Mouse (Mus musculus) MN1 (cell line): ENCODE results near the gene Eif4a1.
"Not testable (repeated sequence)": the region's sequence is repeated elsewhere in the genome, so short reads cannot be mapped to it uniquely, and the experiment has no call there.

ENCODE experiments used
- DNase-seq: peaks from one replicate; pipeline ENCODE4 v3.0.0-alpha.2; 2016; ENCODE audit warnings: low spot score

Gene Eif4a1

DNA sequence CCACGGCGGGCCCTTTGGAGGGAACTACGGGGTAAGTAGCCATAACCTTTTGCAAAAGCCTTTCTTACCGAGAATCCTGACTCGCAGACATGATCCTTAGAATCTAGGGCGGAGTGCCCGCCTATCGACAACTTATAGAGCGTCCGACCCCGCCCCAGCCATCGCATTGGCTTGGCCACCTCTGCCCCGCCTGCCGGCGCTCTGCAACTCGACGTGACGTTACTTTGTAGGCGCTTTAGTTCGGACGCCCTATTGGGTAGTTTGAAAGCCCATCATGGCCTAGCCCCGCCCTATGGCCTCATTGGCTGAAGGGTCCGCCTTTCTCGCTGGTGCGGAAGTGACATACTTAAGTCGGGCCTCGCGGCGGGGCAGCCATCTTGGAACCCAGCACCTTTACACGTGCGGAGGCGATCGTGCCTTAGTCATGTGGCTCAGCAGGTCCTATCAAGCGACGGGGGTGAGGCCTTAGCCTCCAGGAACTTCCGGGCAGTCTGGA lies at the start of gene Eif4a1:
Gene Eif4a1 (minus strand): TSS at position 213 of the 496 bp plus-strand sequence.
- peak; percentile 99 for DNase-seq

DNA sequence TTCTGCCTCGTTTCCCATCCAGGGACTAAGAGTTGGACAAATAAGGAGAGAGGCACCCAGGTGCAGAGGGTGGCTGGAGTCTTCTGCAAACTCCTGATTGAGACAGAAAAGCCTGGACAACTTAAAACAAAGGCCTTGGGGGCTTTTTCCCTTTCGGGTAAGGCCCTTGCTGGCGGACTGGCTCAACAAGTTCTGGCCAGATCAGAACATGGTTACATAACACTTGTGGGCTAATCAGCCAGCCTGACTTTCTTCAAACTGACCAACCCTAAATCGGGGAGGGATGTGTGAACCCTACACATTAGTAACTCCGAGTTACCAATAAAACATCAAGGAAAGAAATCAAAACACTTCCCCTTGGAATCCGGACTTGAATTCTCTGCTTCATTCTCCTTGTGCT lies 48.6 kb upstream of the Eif4a1 start:
- DNase-seq = no peak

DNA sequence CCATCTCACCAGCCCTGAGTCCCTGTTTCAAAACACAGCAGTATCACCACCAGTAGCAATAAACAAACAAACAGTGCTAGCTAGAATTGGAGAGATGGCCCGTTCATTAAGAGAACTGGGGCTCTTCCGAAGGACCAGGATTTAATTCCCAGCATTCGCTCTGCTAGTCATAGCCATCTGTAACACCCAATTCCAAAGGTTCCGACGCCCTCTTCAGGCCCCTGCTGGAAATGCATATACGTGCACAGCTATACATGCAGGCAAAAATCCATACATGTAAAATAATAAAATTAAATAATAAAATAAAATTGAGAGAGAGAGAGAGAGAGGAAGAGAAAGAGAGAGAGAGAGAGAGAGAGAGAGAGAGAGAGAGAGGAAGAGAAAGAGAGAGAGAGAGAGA lies 47.2 kb upstream of the Eif4a1 start:
- DNase-seq = no peak

DNA sequence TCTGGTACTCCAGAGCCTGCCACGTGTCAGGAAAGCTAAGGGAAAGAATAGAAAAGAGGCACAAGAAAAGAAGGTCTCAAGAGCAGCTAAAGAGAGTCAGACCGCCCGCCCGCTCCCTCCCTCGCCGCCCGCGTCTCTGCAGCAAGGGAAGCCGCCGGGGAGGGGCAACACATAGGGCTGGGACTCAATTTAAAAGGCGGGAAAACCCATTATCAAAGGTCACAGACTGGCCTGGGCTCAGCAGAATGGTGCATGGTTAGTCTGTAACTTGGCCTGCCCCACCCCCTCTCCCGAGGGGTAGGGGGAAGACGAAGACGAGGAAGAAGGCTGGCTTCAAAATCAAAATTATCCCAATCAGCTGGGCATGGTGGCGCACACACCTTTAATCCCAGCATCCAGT lies 46.4 kb upstream of the Eif4a1 start:
- DNase-seq = no peak

DNA sequence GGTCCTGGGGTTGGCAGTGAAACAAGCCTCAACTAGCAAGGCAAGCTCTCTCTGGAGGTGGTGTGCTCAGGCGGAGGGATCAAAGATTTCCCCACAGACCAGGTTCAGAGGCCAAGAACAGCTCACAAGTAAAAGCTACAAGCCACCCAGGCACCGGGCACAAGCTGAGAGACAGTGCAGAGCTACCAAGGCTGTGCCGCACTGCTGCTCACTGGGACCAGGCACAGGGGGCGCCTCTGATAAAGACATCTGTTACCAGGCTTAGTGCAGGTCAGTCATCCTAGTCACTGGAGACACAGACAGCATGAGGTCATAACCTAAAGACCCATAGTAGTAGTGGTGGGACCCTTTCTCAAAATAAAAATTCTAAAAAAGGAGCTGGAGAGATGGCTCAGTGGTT lies 44.7 kb upstream of the Eif4a1 start:
- DNase-seq = no peak

DNA sequence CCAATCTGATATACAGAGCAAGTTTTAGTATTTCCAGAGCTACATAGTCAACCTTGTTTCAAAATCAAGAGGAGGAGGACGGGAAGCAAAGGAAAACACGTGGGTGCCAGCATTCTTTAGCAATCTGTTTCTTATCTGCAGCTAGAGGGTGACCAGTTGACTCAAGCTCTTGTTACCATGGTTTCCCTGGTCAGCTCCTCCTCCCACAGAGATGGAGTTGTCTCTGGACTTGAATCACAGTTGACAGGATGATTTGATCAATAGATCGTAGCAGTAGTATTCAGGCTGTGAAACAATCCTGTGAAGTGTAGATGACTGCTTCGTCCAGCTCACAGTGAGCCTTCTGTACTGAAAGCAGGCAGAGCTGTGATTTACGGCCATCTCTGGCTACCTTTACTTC lies 43.7 kb upstream of the Eif4a1 start:
- peak; percentile 37 for DNase-seq

DNA sequence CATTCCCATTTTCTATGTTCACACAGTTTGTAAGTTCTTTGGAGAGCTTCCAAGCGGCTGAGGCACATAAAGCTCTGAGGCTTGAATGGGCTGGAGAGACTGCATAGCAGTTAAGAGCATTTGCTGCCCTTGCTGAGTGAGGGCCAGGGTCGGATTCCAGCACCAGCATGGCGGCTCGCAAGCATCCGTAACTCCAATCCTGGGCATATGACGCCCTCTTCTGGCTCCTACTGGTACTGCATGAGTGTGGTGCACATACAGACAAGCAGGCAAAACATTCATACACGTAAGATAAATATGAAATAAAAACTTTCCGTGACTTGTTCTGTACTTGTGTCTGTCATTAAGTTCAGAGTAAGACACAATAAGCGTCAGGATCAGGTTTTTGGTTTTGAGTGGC lies 43.3 kb upstream of the Eif4a1 start:
- peak; percentile 16 for DNase-seq

DNA sequence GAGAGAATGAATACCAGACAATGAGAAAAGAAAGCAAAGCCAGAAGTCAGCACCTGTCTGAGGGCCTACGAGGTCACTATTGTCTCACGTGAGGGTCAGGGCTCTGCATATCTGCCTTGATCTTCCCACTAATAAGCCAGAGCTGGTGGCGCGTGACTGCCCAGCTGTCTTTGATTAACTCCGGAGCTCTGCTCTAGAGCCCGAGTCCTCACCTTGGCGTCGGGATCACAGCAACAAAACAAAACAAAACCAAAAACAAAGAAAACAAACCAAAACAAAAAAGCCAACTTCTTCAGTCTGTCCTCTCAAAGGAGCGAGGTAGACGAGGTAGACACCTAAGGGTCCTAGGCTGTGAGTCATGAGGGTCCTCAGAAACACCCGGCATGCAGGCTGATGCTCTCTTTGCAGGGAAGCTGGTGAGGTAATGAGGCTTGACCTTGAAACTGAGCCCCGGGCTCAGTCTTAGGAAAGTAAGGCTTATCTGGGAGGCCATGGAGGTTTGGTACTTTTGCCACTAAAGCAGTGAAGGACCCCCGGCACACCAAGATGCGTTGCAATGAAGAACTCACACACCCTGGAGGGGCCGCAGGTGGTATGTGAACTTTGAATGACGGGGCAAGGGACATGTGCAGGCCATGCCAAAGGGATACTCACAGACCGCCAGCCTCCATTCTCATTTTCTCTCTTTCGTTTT lies 42.6 kb upstream of the Eif4a1 start:
- DNase-seq = peak; percentile 75

DNA sequence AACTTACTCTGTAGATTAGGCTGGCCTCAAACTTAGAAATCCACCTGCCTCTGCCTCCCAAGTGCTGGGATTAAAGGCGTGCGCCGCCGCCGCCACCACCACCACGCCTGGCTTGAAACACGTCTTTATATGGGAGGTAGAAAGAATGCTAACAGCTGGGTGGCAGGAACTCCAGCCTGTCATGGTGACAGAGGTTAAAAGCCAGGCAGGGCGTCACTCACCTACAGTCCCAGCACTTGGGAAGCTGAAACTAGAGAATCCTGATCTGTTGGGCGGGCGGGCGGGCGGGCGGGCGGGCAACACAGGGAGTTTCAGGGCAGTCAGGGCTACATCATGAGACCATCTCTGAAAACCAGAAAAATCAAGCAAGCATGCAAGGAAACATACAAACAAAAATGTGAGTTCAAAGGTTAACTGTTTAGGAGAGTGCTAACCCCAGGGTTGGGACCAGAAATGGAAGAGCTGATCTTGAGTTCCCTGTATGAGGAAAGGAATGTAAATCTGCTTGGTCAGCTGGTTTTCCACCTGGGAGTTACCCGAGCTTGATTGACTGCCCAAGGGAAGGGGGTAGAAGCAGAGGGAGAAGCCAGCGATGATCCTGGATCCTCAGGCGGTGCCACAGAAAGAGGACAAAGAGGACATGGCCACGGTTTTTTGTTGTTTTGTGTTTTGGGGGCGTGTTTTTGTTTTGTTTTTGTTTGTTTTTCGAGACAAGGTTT lies 40.9 kb upstream of the Eif4a1 start:
- DNase-seq = no peak

DNA sequence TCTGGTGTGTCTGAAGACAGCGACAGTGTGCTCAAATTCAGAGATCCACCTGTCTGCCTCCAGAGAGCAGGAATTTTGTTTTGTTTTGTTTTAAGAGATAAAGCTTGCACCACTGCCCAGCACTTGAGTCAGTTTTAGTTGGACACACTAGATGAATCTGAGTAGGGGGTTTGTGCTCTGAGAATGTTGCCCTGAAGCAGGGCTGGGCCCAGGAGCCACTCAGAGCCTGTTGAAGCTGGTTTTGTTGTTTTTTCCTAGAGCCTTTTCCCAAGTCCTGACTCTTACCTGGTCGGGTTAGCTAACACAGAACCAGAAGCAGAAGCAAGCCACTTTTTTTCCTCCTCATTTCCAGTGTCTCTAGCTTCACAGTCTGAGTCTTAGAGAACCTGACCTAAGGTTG lies 38.9 kb upstream of the Eif4a1 start:
- DNase-seq = no peak

DNA sequence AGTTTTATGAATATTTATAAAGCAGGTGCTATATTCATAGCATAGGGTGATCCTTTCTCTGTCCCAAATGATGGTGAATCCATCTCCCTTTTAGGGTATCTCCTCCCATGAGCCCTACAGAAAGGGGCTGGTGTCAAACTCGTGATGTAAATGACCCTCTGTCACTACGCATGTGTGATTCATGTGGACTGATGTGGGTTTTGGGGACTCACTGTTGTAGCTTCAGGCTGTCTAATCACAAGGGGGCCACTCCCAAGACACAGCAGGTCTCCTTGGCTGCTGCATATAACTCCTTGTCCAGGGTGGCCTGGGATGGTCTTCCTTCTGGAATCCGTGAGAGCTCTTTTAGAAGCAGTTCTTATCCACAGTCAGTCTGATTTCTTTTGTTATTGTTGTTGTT lies 38.2 kb upstream of the Eif4a1 start:
- DNase-seq = no peak

DNA sequence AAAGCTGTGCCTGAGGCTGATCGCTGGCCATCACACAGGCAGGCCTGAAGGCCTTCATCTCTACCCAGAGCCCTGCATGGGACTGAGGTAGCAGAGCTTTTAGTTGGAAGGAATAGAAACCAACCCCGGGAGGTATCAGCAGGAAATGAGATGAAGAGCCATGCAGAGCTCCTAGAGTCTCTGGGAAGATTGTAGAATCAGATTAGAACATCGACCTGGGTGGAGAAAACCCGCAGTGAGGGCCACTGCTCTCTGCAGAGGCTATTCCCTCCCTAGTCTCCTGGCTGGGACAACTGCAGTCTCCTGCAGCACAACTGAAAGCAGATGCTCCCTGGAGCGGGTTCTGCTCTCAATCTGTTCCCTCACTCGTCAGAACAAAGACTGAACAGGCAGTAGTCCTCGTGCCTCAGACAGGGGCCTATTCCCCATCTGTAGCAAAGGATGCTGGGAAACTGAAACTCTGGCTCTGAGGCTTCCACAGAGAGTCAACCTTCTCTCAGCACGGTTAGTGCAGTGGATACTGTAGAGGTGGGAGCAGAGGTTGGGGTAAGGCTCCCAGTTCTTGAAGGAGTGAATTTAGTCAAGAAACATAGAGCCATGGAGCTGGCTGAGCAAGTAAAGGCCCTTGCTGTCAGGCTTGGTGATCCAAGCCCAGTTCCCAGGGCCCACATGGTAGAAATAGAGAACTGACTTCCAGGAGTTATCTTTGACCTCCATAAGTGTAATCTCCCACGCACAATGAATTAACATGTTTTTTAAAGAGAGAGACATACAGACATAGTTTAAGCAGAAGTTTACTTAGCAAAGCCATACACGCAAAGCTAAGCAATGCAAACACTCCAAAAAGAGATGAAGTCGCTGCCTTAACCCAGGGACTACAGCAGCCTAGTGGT lies 37.6 kb upstream of the Eif4a1 start:
- peak; percentile 18 for DNase-seq

DNA sequence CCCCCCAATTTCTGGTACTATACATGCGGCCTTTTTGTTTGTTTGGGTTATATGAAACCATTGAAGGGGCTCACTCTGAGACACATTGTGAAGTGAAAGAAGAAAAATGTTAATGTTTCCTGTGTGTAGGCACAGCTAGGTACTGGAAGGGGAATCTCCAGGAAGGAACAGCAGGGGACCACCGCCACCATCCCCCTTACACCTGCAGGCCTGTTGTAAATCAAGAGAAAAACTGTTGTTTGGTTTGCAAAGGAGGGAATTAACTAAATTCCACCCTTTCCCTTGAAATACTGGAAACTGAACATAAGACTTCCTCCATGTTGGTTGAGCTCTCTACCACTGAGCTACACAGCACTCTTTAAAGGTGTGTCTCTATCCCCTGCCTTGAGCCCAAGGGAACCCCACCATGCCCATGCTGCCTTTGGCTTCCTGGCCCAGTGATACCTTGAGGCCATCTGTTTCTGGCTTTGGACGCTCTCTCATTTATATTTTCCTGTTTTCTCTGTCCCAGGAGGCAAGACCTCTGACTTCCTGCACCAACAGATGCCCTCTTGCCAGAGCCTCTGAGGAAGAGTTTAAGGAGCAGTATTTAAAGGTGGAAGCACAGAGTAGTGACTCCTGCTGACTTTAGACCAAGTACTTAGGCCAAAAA lies 36.5 kb upstream of the Eif4a1 start:
- DNase-seq = no peak

DNA sequence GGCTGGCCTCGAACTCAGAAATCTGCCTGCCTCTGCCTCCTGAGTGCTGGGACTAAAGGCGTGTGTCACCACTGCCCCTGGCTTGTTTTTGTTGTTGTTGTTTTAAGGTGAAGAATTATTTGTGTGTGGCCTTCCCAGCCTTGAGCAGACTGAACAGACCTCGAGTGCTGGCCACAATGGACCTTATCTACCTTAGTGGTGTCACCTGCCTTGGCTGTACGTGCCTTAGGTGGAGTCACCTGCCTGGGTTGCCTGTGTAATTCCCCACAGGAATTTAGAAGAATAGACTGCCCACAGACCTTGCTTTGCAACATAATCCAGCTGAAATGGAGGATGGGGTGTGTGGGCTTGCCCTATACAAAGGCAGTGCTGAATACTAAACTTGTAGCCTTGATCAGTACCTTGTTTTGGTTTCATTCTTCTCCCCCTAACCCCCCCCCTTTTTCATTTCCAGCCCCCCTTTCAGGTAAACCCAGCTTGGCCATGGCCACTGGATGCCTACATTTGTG lies 35.7 kb upstream of the Eif4a1 start:
- no peak for DNase-seq

DNA sequence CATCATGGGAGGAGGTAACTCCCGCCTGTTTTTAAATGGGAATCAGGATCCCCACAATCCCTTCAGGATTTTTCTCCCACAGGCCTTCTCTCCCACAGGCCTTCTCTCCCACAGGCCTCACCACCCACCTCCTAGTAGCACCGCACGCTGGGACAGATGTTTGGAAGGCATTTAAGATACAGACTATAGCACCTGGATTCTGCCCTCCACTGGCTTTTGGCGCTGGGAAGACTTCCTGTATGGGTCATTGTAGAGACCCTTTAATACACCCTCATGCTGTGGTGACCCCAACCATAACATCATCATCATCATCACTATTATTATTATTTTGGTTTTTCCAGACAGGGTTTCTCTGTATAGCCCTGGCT lies 35.2 kb upstream of the Eif4a1 start:
- DNase-seq = no peak

DNA sequence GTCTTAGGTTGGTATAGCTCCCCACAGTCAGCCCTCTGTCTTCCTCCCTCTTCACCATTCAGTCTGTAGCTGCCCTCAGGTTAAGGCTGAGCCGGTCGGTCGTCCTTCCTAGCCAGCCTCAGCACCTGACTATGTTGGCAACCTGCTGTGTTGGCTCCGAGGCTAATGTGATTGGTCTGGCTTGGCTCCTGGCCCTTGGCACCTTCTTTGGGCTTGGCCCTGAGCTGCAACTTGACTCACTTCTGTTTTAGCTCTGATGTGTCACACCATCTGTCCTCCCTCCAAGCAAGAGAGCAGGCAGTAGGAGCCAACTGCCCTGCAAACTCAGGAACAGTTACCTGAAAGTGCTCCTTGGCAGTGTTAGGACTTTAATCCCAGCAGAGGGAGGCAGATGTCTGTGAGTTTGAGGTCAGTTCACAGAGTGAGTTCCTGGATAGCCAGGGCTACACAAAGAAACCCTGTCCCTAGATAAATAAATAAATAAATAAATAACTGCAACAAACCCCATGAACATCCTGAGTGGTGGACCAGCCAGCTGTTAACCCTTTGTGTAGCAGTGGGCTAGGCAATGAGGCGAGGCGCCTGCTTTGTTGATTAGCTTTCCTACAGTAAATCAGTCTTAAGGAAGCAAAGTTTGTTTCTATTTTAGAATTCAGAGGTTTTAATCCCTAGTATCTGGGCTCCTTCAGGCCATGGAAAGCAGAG lies 34.7 kb upstream of the Eif4a1 start:
- peak; percentile 60 for DNase-seq

DNA sequence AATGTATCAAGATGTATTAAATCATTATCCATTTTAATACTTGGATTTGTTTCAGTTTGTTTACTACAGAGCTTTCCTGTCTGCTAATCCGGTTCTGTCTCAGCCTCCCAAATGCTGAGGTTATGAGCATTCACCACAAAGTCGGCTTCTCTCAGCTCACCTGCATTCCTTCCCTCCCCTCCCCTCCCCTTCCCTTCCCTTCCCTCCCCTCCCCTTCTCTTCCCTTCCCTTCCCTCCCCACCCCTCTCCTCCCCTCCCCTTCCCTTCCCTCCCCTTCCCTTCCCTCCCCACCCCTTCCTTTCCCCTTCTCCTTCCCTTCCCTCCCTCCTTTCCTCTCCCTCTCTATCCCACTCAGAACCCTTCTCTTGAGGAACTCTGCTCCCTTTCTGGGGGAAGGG lies 32.4 kb upstream of the Eif4a1 start:
- no peak for DNase-seq

DNA sequence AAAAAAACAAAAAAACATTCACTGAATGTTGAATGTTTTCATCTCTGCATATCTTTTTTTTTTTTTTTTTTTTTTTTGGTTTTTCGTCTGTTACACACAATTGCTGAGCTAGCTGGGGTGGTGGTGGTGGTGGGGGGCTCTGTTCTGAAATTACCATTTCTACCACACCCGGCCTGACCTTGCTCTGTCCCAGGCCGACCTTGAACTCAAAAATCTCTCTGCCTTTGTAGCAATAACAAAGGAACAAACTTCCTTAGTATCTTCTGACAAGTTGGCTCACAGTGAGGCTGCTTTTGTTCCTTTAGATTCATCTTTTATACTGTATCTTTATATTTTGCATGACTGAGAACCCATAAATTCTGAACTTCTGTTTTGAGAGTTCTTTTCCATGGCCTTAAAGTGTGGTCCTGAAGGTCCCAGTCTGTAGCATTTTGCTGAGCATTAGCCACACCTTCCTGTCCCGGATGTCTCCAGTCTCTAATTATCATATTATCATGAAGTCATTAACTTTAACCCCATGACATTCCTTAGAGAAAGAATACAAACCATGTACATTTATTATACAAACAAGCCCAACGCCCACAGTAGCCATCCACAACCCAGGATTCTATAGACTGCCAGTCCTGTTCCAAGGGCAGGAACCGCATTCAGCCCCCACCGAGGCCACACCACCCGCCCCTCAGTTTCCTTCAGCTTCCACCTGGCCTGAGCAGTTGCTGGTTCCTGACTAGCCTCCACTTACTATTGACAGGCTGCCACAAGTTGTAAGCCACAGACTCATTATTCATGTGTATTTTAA lies 31.8 kb upstream of the Eif4a1 start:
- DNase-seq = no peak

DNA sequence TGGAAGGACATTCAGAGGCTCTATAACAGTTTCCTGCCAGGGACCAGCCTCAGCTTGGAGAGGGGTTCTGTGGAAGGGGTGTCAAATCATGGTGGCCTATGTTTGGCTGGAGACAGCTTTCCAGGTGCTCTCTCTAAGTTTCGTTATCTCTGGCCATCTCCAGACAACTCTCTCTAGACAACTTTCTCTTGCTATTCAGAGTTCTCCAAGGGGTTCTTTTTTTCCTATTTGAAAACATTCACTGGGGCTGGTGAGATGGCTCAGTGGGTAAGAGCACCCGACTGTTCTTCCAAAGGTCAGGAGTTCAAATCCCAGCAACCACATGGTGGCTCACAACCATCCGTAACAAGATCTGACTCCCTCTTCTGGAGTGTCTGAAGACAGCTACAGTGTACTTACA lies 31.2 kb upstream of the Eif4a1 start:
- not testable (repeated sequence) for DNase-seq

DNA sequence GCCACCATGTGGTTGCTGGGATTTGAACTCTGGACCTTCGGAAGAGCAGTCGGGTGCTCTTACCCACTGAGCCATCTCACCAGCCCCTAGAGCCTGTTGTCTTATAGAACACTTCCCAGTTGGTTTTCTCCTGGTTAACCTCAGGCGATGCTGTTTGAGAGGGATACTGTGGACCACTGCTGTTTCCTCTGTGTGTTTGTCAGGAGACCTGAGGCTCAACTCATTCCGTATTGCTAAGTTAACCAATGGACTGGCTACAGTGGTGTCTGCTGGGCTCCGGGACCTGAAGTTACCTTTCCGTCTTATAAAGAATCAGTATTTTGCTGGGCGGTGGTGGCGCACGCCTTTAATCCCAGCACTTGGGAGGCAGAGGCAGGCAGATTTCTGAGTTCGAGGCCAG lies 30.7 kb upstream of the Eif4a1 start:
- not testable (repeated sequence) for DNase-seq

DNA sequence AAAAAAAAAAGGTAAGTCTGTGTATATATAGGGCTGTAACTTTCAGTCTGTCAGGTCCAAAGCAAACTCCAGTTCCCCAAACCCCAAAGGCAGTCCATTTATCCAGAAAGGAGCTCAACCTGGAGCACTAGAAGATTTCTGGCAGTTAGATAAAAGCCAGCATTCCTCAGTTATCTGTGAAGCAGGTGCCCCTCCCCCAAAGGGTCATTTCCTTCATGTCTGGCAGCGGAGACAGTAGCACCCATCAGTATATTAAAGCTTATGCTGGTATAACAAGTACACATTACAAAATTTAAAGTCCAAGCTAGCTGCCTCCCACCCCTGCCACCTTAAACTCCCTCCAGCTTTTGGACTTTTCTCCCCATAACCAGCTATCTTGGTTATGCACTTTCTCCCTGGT lies 27.4 kb upstream of the Eif4a1 start:
- DNase-seq = no peak
